Mouse (Mus musculus) gonadal fat pad, adult 2 months (tissue): ENCODE results near the gene Gjc1. TPM values are rescaled to one million over a fixed set of nuclear protein-coding genes. Genes with fewer than 3 reads are reported as not detected.

Experiments
- polyA plus RNA-seq: library from polyadenylated mRNA; depleted of rRNA; stranded (reverse); fragments of >200 nt; gene quantifications from 2 replicates; pipeline ENCODE4 v1.2.3, GENCODE M21; 2012; rRNA removed

Gjc1 gene
- polyA plus RNA-seq, 1 experiment: 14.7 TPM

Other genes starting within 250 kb of the Gjc1 start
- 2.4 and 2.8 TPM in 2 replicates for gene Gm11627, start 240.2 kb downstream of the Gjc1 start, polyA plus RNA-seq
- gene Fzd2, start 215.3 kb downstream of the Gjc1 start, polyA plus RNA-seq: 17.3 and 18.7 TPM in 2 replicates
- 0.23 TPM in 1 of 2 replicates, not detected in the other for gene Meioc, start 156.0 kb downstream of the Gjc1 start, polyA plus RNA-seq
- 6.8 and 7.0 TPM in 2 replicates for gene Ccdc43, start 121.9 kb downstream of the Gjc1 start, polyA plus RNA-seq
- gene Adam11, start 58.3 kb downstream of the Gjc1 start, polyA plus RNA-seq: 3.9 and 4.1 TPM in 2 replicates
- 8.6 and 9.9 TPM in 2 replicates for gene Higd1b, start 16.1 kb upstream of the Gjc1 start, polyA plus RNA-seq
- 74.1 and 82.2 TPM in 2 replicates for gene Eftud2, start 61.3 kb upstream of the Gjc1 start, polyA plus RNA-seq
- gene Ccdc103, start 61.5 kb upstream of the Gjc1 start, polyA plus RNA-seq: 0.71 and 0.73 TPM in 2 replicates
- 0.08 and 0.16 TPM in 2 replicates for gene Fam187a, start 65.5 kb upstream of the Gjc1 start, polyA plus RNA-seq
- gene Gfap, start 81.2 kb upstream of the Gjc1 start, polyA plus RNA-seq: 0.32 and 0.37 TPM in 2 replicates
- gene Kif18b, start 105.4 kb upstream of the Gjc1 start, polyA plus RNA-seq: 1.2 TPM in 2 replicates
- gene C1ql1, start 127.0 kb upstream of the Gjc1 start, polyA plus RNA-seq: 0.27 and 0.36 TPM in 2 replicates
- 43.3 and 60.0 TPM in 2 replicates for gene Nmt1, start 208.5 kb upstream of the Gjc1 start, polyA plus RNA-seq
- gene Dcakd, start 208.6 kb upstream of the Gjc1 start, polyA plus RNA-seq: 58.6 and 61.1 TPM in 2 replicates